27 mouse cellular contexts compared by ENCODE assay signal in genomic region chr9:94976191-94976590, GRCm38 (mm10).
DNase-seq lines count a peak whose midpoint lies in the region; ATAC-seq lines count a peak whose summit lies in the region.
"Had no signal": no experiment of that assay in that cellular context is flagged by ENCODE, and none has a peak within 500 bp of the region (broad histone marks: within the 10 kb centered on the region; RNA-seq: fewer than 3 reads in every experiment).

No protein-coding gene starts in this region.

- no peak overlapping the region for H3K4me2 ChIP-seq in neural tube, embryonic 11.5 days (ENCODE audit: low read depth)

- H3K27me3 ChIP-seq in neural tube, embryonic 11.5 days (ENCODE audit: control insufficient read depth, insufficient read depth, low read length): no peaks in the 10 kb centered on the region
- H3K27me3 ChIP-seq: CH12.LX, Patski had no signal

- H3K27ac ChIP-seq in neural tube, embryonic 11.5 days (ENCODE audit: low read depth, low read length): no peak overlapping the region

- peak; percentile 27; the same call in 1 of the 2 replicates for ATAC-seq in neural tube, embryonic 11.5 days (ENCODE audit: insufficient read depth, low FRiP score, low TSS enrichment)
- no peak for ATAC-seq in cerebellum, adult (ENCODE audit: insufficient number of reproducible peaks, low FRiP score, low TSS enrichment)
- ATAC-seq: activated CD4-positive, CD25-positive, alpha-beta regulatory T cell, adult 4 months; CD4-positive, CD25-positive, alpha-beta regulatory T cell, adult 4 months; Patski had no signal

- no peak for DNase-seq in neural tube, embryonic 11.5 days (ENCODE audit: low spot score)
- no peak for DNase-seq in neural tube, embryonic 10.5 days (ENCODE audit: extremely low spot score, low spot score)
- DNase-seq in ES-CJ7 (ENCODE audit: low read depth, low spot score): peak; percentile 55
- peak; percentile 51 for DNase-seq in R1 (ENCODE audit: low read depth, low spot score)
- peak; percentile 33 for DNase-seq in ZHBTc4 (ENCODE audit: low read depth, low spot score)
- no peak for DNase-seq in thymus, postnatal 36 days
- DNase-seq in adipocyte (ENCODE audit: low spot score): no peak
- DNase-seq: adrenal gland, adult 2 months; adrenal gland, adult 8-10 months; adrenal gland, postnatal 10 days; adrenal gland, postnatal 14 days; adrenal gland, postnatal 25 days; adrenal gland, postnatal 36 days; B cell, adult 2 months; cerebellum, adult 11 months; cerebellum, adult 11-12 months; cerebellum, adult 18-20 months; cerebellum, adult 2 months; cerebellum, adult 8-10 months; cerebellum, adult 9-10 months; cerebellum, adult 9-11 months had no signal

- H3K4me1 ChIP-seq in neural tube, embryonic 11.5 days (ENCODE audit: control insufficient read depth, insufficient read depth, low read length): no peaks in the 10 kb centered on the region

- H3K9ac ChIP-seq in neural tube, embryonic 11.5 days (ENCODE audit: low read length): no peak overlapping the region

- H3K36me3 ChIP-seq in neural tube, embryonic 11.5 days (ENCODE audit: control insufficient read depth, insufficient read depth, low read length): no peaks in the 10 kb centered on the region
- H3K36me3 ChIP-seq: G1E had no signal

- WGBS in neural tube, embryonic 11.5 days: 85% methylated on average over 1 of the region's 1 CpGs

- H3K4me3 ChIP-seq in neural tube, embryonic 11.5 days (ENCODE audit: low read depth, low read length): no peak overlapping the region

- H3K9me3 ChIP-seq in neural tube, embryonic 11.5 days (ENCODE audit: control insufficient read depth, low read length): no peaks in the 10 kb centered on the region

Comparison
In these comparisons a context has a peak if more than half of its experiments do, and no peak if none do; other contexts are left out.
1. DNase-seq: peak in ES-CJ7 (single experiment), R1 (single experiment) and ZHBTc4 (single experiment); none in neural tube, embryonic 11.5 days (single experiment), neural tube, embryonic 10.5 days (single experiment), thymus, postnatal 36 days (0 of 2) and adipocyte (single experiment).